Mouse (Mus musculus) layer of hippocampus, adult 9-10 months (tissue): ENCODE measurements around the gene Dkkl1.
A peak's percentile ranks its signal among the peaks of the same experiment; 100 is the strongest.
"Not testable (repeated sequence)": the region's sequence is repeated elsewhere in the genome, so short reads cannot be mapped to it uniquely, and the experiment has no call there.

Experiments used
- DNase-seq: peaks from one replicate; pipeline ENCODE4 v3.0.0; 2022; ENCODE audit warnings: low spot score

Gene Dkkl1

DNA sequence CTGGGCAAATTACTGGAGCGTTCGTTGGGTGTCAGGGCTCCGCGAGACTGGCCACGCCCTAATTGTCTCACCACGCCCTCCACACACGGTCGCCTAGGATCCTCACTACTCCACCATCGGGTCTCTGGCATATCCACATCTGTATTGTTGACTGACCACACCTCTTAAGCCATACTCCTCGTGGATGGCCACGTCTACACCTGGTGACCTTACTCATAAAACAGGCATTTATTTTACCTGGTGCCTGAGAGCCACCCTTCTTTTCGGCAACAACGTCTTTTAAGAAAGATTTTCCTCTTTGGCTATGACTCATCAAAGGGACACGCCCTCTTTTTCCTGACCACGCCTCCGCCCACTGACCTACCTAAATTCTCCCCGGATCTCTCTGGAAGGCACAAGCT is at the start of gene Dkkl1:
Gene Dkkl1, minus strand, starts transcription at position 297 of the 401 bp plus-strand sequence.
- no peak for DNase-seq

DNA sequence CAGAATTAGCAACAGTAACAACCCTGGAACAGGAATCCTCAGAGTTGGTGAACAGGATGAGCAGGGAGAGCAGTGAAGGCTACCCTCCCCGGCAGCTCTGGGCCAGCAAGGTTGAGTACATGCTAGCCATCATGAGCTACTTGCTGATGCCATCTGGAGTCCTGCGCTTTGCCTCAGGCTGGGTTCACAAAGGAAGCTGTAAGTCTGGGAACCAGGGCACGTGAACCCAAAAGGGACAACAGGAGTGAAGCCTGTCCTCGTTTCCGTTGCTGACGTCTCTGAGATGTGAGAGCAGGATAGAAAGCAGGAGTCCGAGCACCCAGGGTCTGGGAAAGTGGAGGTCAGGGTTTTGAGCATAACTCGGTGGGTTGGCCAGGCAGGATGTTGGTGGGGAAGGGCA is 47.3 kb upstream of the Dkkl1 start:
- DNase-seq = no peak

DNA sequence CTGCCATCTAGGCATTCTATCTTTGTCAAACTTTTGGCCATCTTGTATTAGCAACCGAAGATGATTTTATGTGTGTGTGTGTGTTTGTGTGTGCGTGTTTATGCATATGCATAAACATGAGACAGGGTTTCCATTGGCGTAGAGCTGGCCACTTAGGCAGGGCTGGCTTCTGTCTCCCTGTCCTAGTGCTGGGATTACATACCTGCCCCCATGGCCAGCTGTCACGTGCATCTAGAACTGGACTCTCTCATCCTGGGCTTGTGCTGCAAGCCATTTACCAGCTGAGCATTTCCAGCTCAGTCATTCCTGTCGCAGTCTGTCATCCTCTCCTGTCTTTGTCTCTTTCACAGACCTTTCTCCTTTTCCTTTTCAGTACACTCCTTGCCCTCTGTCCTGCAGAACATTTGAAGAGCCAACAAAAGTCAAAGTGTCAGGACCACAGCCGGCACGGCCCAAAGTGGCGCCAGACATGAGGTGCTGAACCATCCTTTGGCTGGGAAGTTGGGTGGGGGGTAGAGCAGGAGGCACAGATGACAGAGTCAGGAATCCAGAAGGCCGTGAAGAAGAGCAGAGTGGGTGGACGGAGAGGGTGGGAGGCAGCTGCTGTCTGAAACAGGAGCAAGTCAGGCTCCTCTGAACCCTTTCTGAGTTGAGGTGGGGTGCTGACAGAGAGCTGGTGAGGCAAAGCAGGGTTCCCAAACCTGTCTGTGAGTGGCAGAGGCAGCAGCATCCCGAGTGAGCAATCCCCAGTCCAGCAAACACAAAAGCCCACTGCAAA is 45.3 kb upstream of the Dkkl1 start:
- DNase-seq = no peak

DNA sequence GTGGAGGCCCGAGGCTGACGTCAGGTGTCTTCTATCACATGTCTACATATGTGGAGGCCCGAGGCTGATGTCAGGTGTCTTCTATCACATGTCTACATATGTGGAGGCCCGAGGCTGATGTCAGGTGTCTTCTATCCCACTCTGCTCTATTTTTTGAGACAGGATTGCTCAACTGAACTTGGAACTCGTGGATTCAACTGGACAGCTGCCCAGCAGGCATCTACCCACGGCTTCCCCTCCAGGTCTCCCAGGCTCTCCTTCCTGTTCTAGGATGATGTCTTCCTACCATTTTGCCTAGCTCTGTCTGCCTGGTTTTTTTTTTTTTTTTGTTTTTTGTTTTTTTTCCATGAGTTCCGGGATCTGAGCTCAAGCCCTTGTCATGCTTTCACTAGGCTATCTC is 43.9 kb upstream of the Dkkl1 start:
- not testable (repeated sequence) for DNase-seq

DNA sequence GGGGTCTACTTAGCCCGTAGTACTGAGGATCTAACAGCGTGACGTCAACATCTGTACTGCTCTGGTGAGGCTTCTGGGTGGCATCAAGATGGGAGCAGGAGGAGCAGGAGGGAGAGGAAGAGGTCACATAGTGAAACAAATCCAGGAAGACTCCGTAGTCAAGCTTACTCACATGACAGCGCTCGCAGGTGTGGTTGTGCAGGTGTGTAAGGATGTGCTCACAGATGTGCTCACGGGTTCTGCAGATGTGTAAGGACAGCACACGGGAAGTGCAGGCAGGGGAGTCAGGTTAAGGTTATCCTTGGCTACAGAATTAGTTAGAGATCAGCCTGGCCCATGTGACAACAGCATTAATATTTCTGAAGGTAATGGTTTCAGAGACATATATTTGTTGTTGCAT is 41.9 kb upstream of the Dkkl1 start:
- no peak for DNase-seq

DNA sequence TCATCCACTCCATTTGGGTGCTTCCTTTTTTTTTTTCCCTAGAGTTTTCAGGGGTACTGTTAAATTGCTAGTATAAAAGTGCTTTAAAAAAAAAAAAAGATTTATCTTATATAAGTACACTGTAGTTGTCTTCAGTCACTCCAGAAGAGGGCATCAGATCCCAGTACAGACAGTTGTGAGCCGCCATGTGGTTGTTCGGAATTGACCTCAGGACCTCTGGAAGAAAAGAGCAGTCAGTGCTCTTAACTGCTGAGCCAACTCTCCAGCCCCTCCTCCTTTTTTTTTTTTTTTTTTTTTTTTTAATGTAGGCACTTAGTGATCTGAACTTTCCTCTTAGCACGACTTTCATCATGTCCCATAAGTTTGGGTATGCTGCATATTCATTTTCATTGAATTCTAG is 35.7 kb upstream of the Dkkl1 start:
- DNase-seq = no peak

GRCm38 (mm10) chr7:45241389-45241749 is 29.4 kb upstream of the Dkkl1 start:
- no peak for DNase-seq

GRCm38 (mm10) chr7:45240633-45241388 is 28.9 kb upstream of the Dkkl1 start, which contains the start of gene Slc6a16:
Gene Slc6a16, plus strand, starts transcription at chr7:45241085.
- no peak for DNase-seq

DNA sequence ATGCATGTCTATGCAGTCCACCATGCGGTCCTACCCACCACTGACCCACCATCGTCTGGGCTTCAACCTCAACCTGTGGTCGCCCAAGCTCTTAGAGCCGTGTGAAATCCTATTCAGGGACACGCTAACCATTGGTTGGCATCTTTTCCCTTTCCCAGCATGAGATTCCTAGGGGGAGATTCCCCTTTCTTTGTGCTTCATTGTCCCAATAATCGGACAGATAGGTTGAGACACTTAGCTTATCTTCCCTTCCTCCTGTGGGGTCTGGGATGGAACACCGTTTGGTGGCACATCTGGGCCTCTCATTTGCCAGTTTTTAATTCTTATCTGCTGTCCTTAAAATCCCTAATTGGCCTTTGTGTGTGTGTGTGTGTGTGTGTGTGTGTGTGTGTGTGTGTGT is 28.2 kb upstream of the Dkkl1 start:
- DNase-seq = no peak

- no peak for DNase-seq
Observed at GRCm38 (mm10) chr7:45238723-45239496, 27.0 kb upstream of the Dkkl1 start, which contains the start of gene Cd37. Gene Cd37, minus strand, starts transcription at chr7:45239115.

DNA sequence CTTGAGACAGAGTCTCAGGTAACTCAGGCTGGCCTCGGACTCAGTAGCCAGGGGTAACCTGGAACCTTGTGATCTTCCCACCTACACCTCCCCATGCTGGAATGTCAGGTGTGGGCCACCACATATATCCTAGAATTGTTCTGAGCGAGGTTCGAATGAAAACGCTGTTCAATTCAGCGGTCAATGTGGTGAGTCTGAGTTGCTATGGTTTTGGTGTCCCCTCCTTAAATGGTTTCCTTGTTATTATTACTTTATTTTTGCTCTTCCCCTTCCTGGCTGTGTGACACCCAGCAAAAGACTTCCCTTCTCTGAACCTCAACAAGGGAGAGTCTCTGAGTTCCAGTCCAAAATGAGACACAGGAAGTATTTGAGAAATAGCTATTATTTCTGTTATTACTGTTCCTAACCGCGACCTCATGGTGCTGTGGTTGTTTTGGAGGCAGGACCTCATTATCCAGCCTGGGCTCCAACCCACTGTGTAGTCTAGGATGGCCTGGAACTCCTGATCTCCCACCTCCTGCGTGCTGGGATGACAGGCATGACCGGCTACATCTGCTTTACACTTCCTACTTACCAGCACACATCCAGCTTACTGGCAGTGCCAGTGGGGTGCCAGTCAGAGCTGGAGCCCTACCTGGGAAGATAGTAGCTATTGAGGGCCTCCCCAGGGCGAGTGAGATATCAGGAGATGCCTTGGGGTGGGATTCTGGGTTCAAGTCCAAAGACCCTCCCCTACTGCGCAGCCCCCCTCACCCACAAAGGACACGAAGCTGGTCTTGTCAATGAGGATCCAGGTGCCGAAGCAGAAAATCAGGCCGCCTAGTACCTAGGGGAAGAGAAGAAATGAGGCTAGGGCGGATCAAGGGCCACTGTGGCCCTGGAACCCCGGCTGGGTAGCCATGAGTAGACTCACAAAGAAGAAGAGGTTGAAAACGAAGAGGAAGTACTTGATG is 26.1 kb upstream of the Dkkl1 start:
- no peak for DNase-seq

DNA sequence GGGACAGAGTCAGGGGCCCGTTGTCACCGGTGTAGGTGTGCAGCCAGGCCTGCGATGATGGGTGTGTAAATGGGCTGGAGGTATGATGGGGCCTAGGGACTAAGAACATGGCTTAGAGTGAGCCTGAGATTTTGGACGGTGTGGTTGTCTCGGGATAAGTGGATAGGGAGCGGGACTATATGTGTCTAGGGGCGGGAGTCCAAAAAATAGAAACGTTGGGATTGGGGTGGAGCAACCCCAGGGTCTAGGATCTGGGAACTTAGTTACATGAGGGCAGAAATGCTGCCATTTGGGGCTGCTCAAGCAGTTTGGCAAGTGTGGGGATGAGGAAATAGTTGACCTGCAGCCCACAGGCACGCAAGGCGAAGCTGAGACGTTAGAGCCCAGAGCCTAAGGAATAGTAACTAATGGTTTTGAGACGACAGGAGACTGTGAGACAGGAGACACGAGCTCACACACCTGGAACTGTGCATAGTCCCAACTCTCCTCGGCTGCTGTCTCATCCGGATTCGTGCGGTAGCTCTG is 23.8 kb upstream of the Dkkl1 start:
- no peak for DNase-seq

GRCm38 (mm10) chr7:45234922-45235571 is 23.1 kb upstream of the Dkkl1 start:
- no peak for DNase-seq

DNA sequence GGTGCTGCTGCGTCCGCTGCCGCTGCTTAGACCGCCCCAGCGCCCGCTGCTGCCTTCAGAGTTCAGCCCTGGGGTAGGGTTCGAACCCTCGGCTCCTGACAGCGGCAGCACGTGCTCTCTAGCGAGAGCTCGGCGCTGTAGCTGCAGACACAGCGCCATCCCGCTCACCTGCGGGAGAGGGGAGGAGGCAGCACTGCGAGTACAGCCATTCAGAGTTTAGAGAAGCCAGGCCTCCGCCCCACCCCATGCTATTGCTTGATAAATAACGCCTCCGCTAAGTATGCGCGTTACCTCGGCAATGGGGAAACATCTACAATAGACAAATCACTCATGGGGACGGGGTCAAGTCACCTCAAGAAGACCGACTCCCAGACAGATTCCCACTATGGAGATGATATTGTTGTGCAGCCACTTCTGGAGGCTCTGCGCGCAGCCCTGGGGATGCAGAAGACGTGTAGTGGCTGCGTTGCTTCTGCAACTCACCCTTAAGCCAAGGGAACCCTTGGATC is 22.4 kb upstream of the Dkkl1 start:
- no peak for DNase-seq

GRCm38 (mm10) chr7:45233580-45234332 is 21.8 kb upstream of the Dkkl1 start:
- peak; percentile 42 for DNase-seq

- no peak for DNase-seq
Observed at GRCm38 (mm10) chr7:45232716-45233465, 20.9 kb upstream of the Dkkl1 start.

GRCm38 (mm10) chr7:45231941-45232340 is 20.0 kb upstream of the Dkkl1 start:
- DNase-seq = no peak

DNA sequence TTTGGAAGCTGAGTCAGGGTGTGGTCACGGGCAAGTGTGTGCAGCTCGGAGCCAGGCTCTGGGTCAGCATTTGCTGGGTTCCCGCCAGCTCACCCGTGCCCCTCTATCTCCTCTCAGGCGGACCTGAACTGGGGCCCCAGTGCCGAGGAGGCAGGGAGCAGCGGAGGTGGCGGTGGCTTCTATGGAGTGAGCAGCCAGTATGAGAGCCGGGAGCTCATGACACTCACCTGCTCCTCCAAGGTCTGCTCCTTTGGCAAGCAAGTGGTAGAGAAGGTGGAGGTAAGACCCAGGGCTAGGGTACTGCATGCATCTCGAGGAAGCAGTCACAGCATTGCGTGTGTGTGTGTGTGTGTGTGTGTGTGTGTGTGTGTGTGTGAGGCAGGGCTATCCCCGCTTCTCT is 19.2 kb upstream of the Dkkl1 start:
- DNase-seq = no peak
